Mouse (Mus musculus) bone marrow macrophage, adult 2 months (primary cell): Measurements from ENCODE around the gene Col5a1.

Experiments used
- CTCF ChIP-seq: IDR thresholded peaks from 2 replicates; pipeline ENCODE4 v1.5.1; 2012; ENCODE audit warnings: low read depth, mild to moderate bottlenecking, low read length, moderate library complexity
- POLR2A ChIP-seq: IDR thresholded peaks from 2 replicates; pipeline ENCODE4 v1.6.1; 2012; ENCODE audit warnings: mild to moderate bottlenecking, low read depth, low read length, borderline replicate concordance

- TF ChIP-seq CTCF, result no peak
- TF ChIP-seq POLR2A, result no peak
Measured at GRCm38 (mm10) chr2:27916316-27916715, 30.1 kb downstream of the Col5a1 start.
